In the genomic region with DNA sequence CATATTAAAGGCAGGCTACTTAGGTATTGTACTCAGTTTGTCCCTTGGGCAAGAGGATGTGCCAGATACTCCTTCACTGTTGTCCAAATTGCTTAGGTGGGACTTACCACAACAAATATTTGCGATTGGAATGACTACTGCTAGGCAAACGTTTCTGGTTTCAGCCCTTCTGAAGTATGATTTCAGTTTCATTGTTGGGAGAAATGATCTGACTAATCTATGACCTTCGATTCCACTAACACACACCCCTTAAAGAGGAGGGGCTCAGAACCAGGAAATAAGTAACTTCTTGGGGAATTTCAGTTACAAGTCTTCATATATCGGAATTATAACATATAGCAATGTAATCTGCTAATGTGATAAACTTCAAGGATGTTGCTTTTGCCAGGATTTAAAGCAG, we compare ENCODE assay signal across 23 mouse cellular contexts. TPM values are rescaled to one million over a fixed set of nuclear protein-coding genes. Genes with fewer than 3 reads are reported as not detected.
DNase-seq lines count a peak whose midpoint lies in the region; ATAC-seq and TF ChIP-seq lines count a peak whose summit lies in the region.
"Had no signal": no experiment of that assay in that cellular context is flagged by ENCODE, and none has a peak within 500 bp of the region (broad histone marks: within the 10 kb centered on the region; RNA-seq: fewer than 3 reads in every experiment).

No protein-coding gene starts in this region.

- no peak overlapping the region for H3K9ac ChIP-seq in intestine, embryonic 15.5 days
- H3K9ac ChIP-seq: forebrain, embryonic 15.5 days; heart, embryonic 13.5 days; hindbrain, embryonic 12.5 days; hindbrain, embryonic 15.5 days had no signal

- no peaks in the 10 kb centered on the region for H3K9me3 ChIP-seq in intestine, embryonic 15.5 days
- H3K9me3 ChIP-seq: forebrain, embryonic 15.5 days; G1E; heart, embryonic 10.5 days; heart, embryonic 13.5 days; hindbrain, embryonic 12.5 days; hindbrain, embryonic 15.5 days had no signal

- no peak overlapping the region for H3K4me3 ChIP-seq in intestine, embryonic 15.5 days (replicated peaks)
- no peak overlapping the region for H3K4me3 ChIP-seq in small intestine, adult 2 months (ENCODE audit: low read depth, low read length)
- H3K4me3 ChIP-seq: forebrain, embryonic 15.5 days; heart, adult 2 months; heart, embryonic 10.5 days; heart, embryonic 13.5 days; hindbrain, embryonic 12.5 days; hindbrain, embryonic 15.5 days had no signal

- peak; percentile 28 for DNase-seq in heart, adult 11 months
- DNase-seq in heart, postnatal 4 days, result no peak
- no peak for DNase-seq in frontal cortex, adult 2 months (ENCODE audit: extremely low spot score in 1 of 2, low spot score in 1 of 2)
- DNase-seq in thymus, postnatal 4 days, result no peak
- DNase-seq: adrenal gland, postnatal 10 days; adrenal gland, postnatal 36 days; cerebellum, adult 18-20 months; cerebellum, adult 9-10 months; cerebellum, postnatal 14 days; gastrocnemius, postnatal 25 days; heart, adult 2 months; heart, postnatal 14 days had no signal

- H3K4me1 ChIP-seq in intestine, embryonic 15.5 days (replicated peaks), result no peaks in the 10 kb centered on the region
- peaks cover 20% of the 10 kb centered on the region; the same call in 1 of the 2 replicates for H3K4me1 ChIP-seq in small intestine, adult 2 months (ENCODE audit: control insufficient read depth, insufficient read depth, insufficient read length, low read length)
- H3K4me1 ChIP-seq: forebrain, embryonic 15.5 days; heart, embryonic 10.5 days; hindbrain, embryonic 12.5 days; hindbrain, embryonic 15.5 days had no signal

- no peak overlapping the region for H3K27ac ChIP-seq in intestine, embryonic 15.5 days
- H3K27ac ChIP-seq in small intestine, adult 2 months (ENCODE audit: insufficient read depth, low read depth, low read length), result peak overlapping the region; percentile 83
- H3K27ac ChIP-seq: forebrain, embryonic 15.5 days; heart, adult 2 months; heart, embryonic 10.5 days; heart, embryonic 13.5 days; hindbrain, embryonic 12.5 days; hindbrain, embryonic 15.5 days had no signal

- H3K4me2 ChIP-seq in intestine, embryonic 15.5 days (replicated peaks), result no peak overlapping the region
- H3K4me2 ChIP-seq: forebrain, embryonic 15.5 days; heart, embryonic 13.5 days; hindbrain, embryonic 12.5 days; hindbrain, embryonic 15.5 days had no signal

- H3K36me3 ChIP-seq in intestine, embryonic 15.5 days, result no peaks in the 10 kb centered on the region
- H3K36me3 ChIP-seq in small intestine, adult 2 months (ENCODE audit: control insufficient read depth, insufficient read depth, low read length), result no peaks in the 10 kb centered on the region
- H3K36me3 ChIP-seq: forebrain, embryonic 15.5 days; G1E; heart, embryonic 10.5 days; heart, embryonic 13.5 days; hindbrain, embryonic 12.5 days; hindbrain, embryonic 15.5 days had no signal

- no peaks in the 10 kb centered on the region for H3K27me3 ChIP-seq in intestine, embryonic 15.5 days (replicated peaks)
- H3K27me3 ChIP-seq in small intestine, adult 2 months (ENCODE audit: control insufficient read depth, insufficient read depth, low read length), result no peaks in the 10 kb centered on the region
- H3K27me3 ChIP-seq: forebrain, embryonic 15.5 days; heart, embryonic 13.5 days; hindbrain, embryonic 12.5 days; hindbrain, embryonic 15.5 days; Patski had no signal

- ATAC-seq in intestine, embryonic 15.5 days, result peak; percentile 53
- no peak for ATAC-seq in CD4-positive, CD25-positive, alpha-beta regulatory T cell, adult 4 months
- ATAC-seq: forebrain, embryonic 15.5 days; Patski had no signal

- 72% methylated on average over 4 of the region's 4 CpGs for WGBS in intestine, embryonic 15.5 days
- 20% methylated on average over 4 of the region's 4 CpGs for WGBS in small intestine, adult 2 months

- no peak for TF ChIP-seq POLR2A in small intestine, adult 2 months (IDR thresholded peaks at IDR 0.05; ENCODE audit: low read depth, low read length)

- no peak for TF ChIP-seq CTCF in small intestine, adult 2 months (IDR thresholded peaks at IDR 0.05; ENCODE audit: extremely low read depth, insufficient read length, insufficient replicate concordance, low read depth, low read length)

RNA-seq across cellular contexts. Expression of a gene that starts 20.4 kb away (rescaled TPM):
- 10 to 100 TPM; 32.7 to 34.2 TPM for total RNA-seq in heart, postnatal 4 days (2021)
- polyA plus RNA-seq in intestine, embryonic 15.5 days (2015; fragmentation: Nextera tagmentation; extraction: Ambion mirVana), result 5.0 and 6.2 TPM in 2 replicates
- polyA plus RNA-seq in small intestine, adult 2 months (2012; rRNA removed), result 0.76 and 0.84 TPM in 2 replicates
- 3.7 and 4.9 TPM in 2 replicates for polyA plus RNA-seq in frontal cortex, adult 2 months (2012; rRNA removed)
- not detected for polyA plus RNA-seq in CD4-positive, CD25-positive, alpha-beta regulatory T cell, adult 4 months (2017; shearing (Covaris generic))
- total RNA-seq: hematopoietic stem cell, adult 5-6 weeks had no signal
- polyA plus RNA-seq: G1E had no signal
